Mouse (Mus musculus) kidney, adult 18-20 months (tissue): ENCODE results near the gene Vkorc1l1.

ENCODE experiments used
- DNase-seq: peaks from one replicate; pipeline ENCODE4 v3.0.0; 2021

Gene Vkorc1l1

GRCm38 (mm10) chr5:129943402-129943801 is 1.6 kb downstream of the Vkorc1l1 start:
- no peak for DNase-seq

- DNase-seq = no peak
Measured at GRCm38 (mm10) chr5:129947528-129948033, 5.8 kb downstream of the Vkorc1l1 start.

GRCm38 (mm10) chr5:129952143-129952542 is 10.4 kb downstream of the Vkorc1l1 start:
- DNase-seq = no peak

GRCm38 (mm10) chr5:129954473-129955254 is 12.9 kb downstream of the Vkorc1l1 start:
- DNase-seq = peak; percentile 21

GRCm38 (mm10) chr5:129955792-129956191 is 14.0 kb downstream of the Vkorc1l1 start:
- no peak for DNase-seq

- no peak for DNase-seq
Measured at GRCm38 (mm10) chr5:129963224-129963623, 21.5 kb downstream of the Vkorc1l1 start.

GRCm38 (mm10) chr5:129966448-129966847 is 24.7 kb downstream of the Vkorc1l1 start:
- no peak for DNase-seq

- DNase-seq = no peak
Measured at GRCm38 (mm10) chr5:129968417-129968816, 26.6 kb downstream of the Vkorc1l1 start.

GRCm38 (mm10) chr5:129971491-129971890 is 29.7 kb downstream of the Vkorc1l1 start:
- DNase-seq = no peak

- DNase-seq = no peak
Measured at GRCm38 (mm10) chr5:129974354-129974753, 32.6 kb downstream of the Vkorc1l1 start.

GRCm38 (mm10) chr5:129974866-129975311 is 33.1 kb downstream of the Vkorc1l1 start:
- no peak for DNase-seq

GRCm38 (mm10) chr5:129977768-129978167 is 36.0 kb downstream of the Vkorc1l1 start:
- DNase-seq = no peak

GRCm38 (mm10) chr5:129978608-129979007 is 36.8 kb downstream of the Vkorc1l1 start:
- no peak for DNase-seq

- no peak for DNase-seq
Measured at GRCm38 (mm10) chr5:129980216-129980615, 38.4 kb downstream of the Vkorc1l1 start.

- no peak for DNase-seq
Measured at GRCm38 (mm10) chr5:129989376-129989775, 47.6 kb downstream of the Vkorc1l1 start.

GRCm38 (mm10) chr5:129991898-129992297 is 50.1 kb downstream of the Vkorc1l1 start:
- DNase-seq = no peak

GRCm38 (mm10) chr5:129993374-129993773 is 51.6 kb downstream of the Vkorc1l1 start:
- DNase-seq = no peak

- no peak for DNase-seq
Measured at GRCm38 (mm10) chr5:129994989-129995388, 53.2 kb downstream of the Vkorc1l1 start.

GRCm38 (mm10) chr5:129997700-129998099 is 55.9 kb downstream of the Vkorc1l1 start:
- no peak for DNase-seq

- peak; percentile 75 for DNase-seq
Measured at GRCm38 (mm10) chr5:129999097-129999496, 57.3 kb downstream of the Vkorc1l1 start.

GRCm38 (mm10) chr5:130000735-130001134 is 59.0 kb downstream of the Vkorc1l1 start:
- no peak for DNase-seq

- DNase-seq = no peak
Measured at GRCm38 (mm10) chr5:130001356-130001987, 59.7 kb downstream of the Vkorc1l1 start.

GRCm38 (mm10) chr5:130002301-130003146 is 60.8 kb downstream of the Vkorc1l1 start, which contains the start of gene Gusb:
Gene Gusb (minus strand): TSS chr5:130003049.
- DNase-seq = peak; percentile 85
